Mouse (Mus musculus): ENCODE measurements around the gene Qrich2. TPM values are rescaled to one million over a fixed set of nuclear protein-coding genes. Genes with fewer than 3 reads are reported as not detected.
"Not testable (repeated sequence)": the region's sequence is repeated elsewhere in the genome, so short reads cannot be mapped to it uniquely, and the experiment has no call there.

Qrich2 gene
- polyA plus RNA-seq, 1 experiment from 2014 or later = not detected

GRCm38 (mm10) chr11:116493191-116493590 lies 27.1 kb upstream of the Qrich2 start:
- Histone ChIP-seq H3K4me1 (replicated peaks; ENCODE audit: control insufficient read depth, insufficient read depth, low read length) (peaks cover 13% of the 10 kb centered on the region), H3K9me3 (ENCODE audit: control insufficient read depth, low read length) (peaks cover 3% of the 10 kb centered on the region; the same call in 1 of the 2 replicates), H3K9ac (ENCODE audit: low read depth, low read length) (no peak overlapping the region), H3K27ac (ENCODE audit: low read depth, low read length) (no peak overlapping the region), H3K4me3 (ENCODE audit: low read depth, low read length) (no peak overlapping the region), H3K27me3 (replicated peaks; ENCODE audit: control insufficient read depth, insufficient read depth, low read length) (no peaks in the 10 kb centered on the region), H3K4me2 (no peak overlapping the region), H3K36me3 (ENCODE audit: control insufficient read depth, insufficient read depth, low read length) (peaks cover 4% of the 10 kb centered on the region; the same call in 1 of the 2 replicates)
- DNase-seq (ENCODE audit: low spot score) = no peak
- 64% methylated on average over 5 of the region's 5 CpGs for WGBS
- ATAC-seq (replicated peaks; ENCODE audit: low FRiP score) = no peak

DNA sequence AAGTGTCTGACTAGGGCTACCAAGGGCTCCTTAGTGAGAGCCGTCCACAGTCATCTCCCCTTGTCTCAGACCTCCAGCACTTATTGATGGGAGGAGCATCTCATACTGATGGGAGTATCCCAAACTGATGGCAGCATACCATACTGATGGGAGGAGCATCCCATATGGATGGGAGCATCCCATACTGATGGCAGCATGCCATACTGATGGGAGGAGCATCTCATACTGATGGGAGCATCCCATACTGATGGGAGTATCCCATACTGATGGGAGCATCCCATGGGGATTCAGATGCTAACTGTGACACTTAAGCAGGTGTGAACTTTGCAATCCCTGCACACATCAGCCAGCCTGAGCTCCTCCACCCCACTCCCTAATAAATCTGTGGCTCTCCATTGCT lies 26.5 kb upstream of the Qrich2 start:
- peaks cover 13% of the 10 kb centered on the region for H3K4me1 ChIP-seq (replicated peaks; ENCODE audit: control insufficient read depth, insufficient read depth, low read length)
- H3K36me3 ChIP-seq (ENCODE audit: control insufficient read depth, insufficient read depth, low read length); DNase-seq (ENCODE audit: low spot score); H3K9ac ChIP-seq (ENCODE audit: low read depth, low read length); H3K9me3 ChIP-seq (ENCODE audit: control insufficient read depth, low read length); H3K4me2 ChIP-seq; ATAC-seq (replicated peaks; ENCODE audit: low FRiP score); H3K27ac ChIP-seq (ENCODE audit: low read depth, low read length); H3K4me3 ChIP-seq (ENCODE audit: low read depth, low read length); H3K27me3 ChIP-seq (replicated peaks; ENCODE audit: control insufficient read depth, insufficient read depth, low read length): not testable (repeated sequence)
- whole genome bisulfite sequencing = 71% methylated on average over 1 of the region's 1 CpGs

DNA sequence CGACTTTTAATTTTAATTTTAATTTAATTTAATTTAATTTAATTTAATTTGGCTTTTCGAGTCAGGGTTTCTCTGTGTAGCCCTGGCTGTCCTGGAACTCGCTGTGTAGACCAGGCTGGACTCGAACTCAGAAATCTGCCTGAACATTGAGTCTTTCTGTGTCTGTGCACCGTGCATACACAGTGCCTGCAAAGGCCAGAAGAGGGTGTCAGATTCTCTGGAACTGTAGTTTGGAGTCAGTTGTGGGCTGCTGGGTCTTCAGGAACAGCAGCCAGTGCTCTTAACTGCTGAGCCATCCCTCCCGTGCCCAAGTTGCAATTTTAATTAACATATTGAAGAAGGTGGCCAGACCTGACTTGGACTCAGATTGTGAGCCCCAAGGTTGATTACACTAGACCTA lies 25.3 kb upstream of the Qrich2 start:
- H3K4me1 ChIP-seq (replicated peaks; ENCODE audit: control insufficient read depth, insufficient read depth, low read length) = peaks cover 13% of the 10 kb centered on the region
- no peaks in the 10 kb centered on the region for H3K27me3 ChIP-seq (replicated peaks; ENCODE audit: control insufficient read depth, insufficient read depth, low read length)
- ATAC-seq (replicated peaks; ENCODE audit: low FRiP score) = no peak
- no peak for DNase-seq (ENCODE audit: low spot score)
- peaks cover 12% of the 10 kb centered on the region; the same call in 1 of the 2 replicates for H3K36me3 ChIP-seq (ENCODE audit: control insufficient read depth, insufficient read depth, low read length)
- no peak overlapping the region for H3K9ac ChIP-seq (ENCODE audit: low read depth, low read length)
- peaks cover 3% of the 10 kb centered on the region; the same call in 1 of the 2 replicates for H3K9me3 ChIP-seq (ENCODE audit: control insufficient read depth, low read length)
- 67% methylated on average over 6 of the region's 6 CpGs for WGBS
- H3K4me2 ChIP-seq = peak overlapping the region; percentile 64
- H3K27ac ChIP-seq (ENCODE audit: low read depth, low read length) = no peak overlapping the region
- H3K4me3 ChIP-seq (ENCODE audit: low read depth, low read length) = no peak overlapping the region

- Histone ChIP-seq H3K36me3 (ENCODE audit: control insufficient read depth, insufficient read depth, low read length) (peaks cover 19% of the 10 kb centered on the region; the same call in 1 of the 2 replicates), H3K9ac (ENCODE audit: low read depth, low read length) (peak overlapping the region; percentile 93), H3K27ac (ENCODE audit: low read depth, low read length) (peak overlapping the region; percentile 82), H3K9me3 (ENCODE audit: control insufficient read depth, low read length) (peaks cover 3% of the 10 kb centered on the region; the same call in 1 of the 2 replicates), H3K4me1 (replicated peaks; ENCODE audit: control insufficient read depth, insufficient read depth, low read length) (peaks cover 13% of the 10 kb centered on the region), H3K4me2 (peak overlapping the region; percentile 64), H3K4me3 (ENCODE audit: low read depth, low read length) (peak overlapping the region; percentile 98), H3K27me3 (replicated peaks; ENCODE audit: control insufficient read depth, insufficient read depth, low read length) (no peaks in the 10 kb centered on the region)
- WGBS = under 1% methylated on average over 57 of the region's 62 CpGs
- peak; percentile 90 for ATAC-seq (replicated peaks; ENCODE audit: low FRiP score)
- DNase-seq (ENCODE audit: low spot score) = peak; percentile 96
Observed at GRCm38 (mm10) chr11:116490232-116491107, 24.4 kb upstream of the Qrich2 start.

GRCm38 (mm10) chr11:116489771-116490231 lies 23.8 kb upstream of the Qrich2 start:
- under 1% methylated on average over 39 of the region's 39 CpGs for WGBS

DNA sequence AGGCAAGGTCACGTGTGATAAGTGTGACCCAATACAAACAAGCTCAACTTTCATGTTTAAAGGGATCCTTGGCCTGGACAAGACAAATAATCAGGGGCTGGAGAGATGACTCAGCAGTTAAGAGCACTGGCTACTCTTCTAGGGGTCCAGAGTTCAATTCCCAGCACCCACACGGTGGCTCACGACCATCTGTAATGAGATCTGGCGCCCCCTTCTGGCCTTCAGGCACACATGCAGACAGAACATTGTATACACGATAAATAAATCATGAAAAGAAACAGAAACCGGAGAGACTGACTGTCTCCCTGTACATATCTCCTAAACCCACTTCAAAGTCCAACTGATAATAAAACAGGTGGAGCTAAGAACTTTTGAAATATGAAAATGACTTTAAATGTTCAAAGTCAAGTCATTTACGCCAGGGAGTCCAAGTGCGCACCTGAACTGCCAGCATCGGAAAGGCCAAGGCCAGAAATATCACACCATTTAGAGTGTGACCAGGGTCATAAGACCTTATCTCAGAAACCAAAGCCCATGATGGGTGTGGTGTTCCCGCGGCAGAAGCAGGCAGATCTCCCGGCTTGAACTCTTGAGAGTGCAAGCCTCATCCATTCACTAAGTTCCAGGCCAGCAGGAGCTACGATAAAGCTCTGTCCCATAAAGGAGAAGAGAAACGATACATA lies 22.8 kb upstream of the Qrich2 start:
- Histone ChIP-seq H3K36me3 (ENCODE audit: control insufficient read depth, insufficient read depth, low read length) (peaks cover 34% of the 10 kb centered on the region), H3K4me2 (peak overlapping the region; percentile 64), H3K27ac (ENCODE audit: low read depth, low read length) (no peak overlapping the region), H3K27me3 (replicated peaks; ENCODE audit: control insufficient read depth, insufficient read depth, low read length) (no peaks in the 10 kb centered on the region), H3K9ac (ENCODE audit: low read depth, low read length) (no peak overlapping the region), H3K9me3 (ENCODE audit: control insufficient read depth, low read length) (peaks cover 3% of the 10 kb centered on the region; the same call in 1 of the 2 replicates), H3K4me1 (replicated peaks; ENCODE audit: control insufficient read depth, insufficient read depth, low read length) (peaks cover 8% of the 10 kb centered on the region), H3K4me3 (ENCODE audit: low read depth, low read length) (peak overlapping the region; percentile 98)
- DNase-seq (ENCODE audit: low spot score) = no peak
- 66% methylated on average over 14 of the region's 14 CpGs for WGBS
- ATAC-seq (replicated peaks; ENCODE audit: low FRiP score) = no peak

More at GRCm38 (mm10) chr11:116489771-116490231, 23.8 kb upstream of the Qrich2 start:
- Histone ChIP-seq H3K4me2 (peak overlapping the region; percentile 64), H3K27me3 (replicated peaks; ENCODE audit: control insufficient read depth, insufficient read depth, low read length) (no peaks in the 10 kb centered on the region), H3K9ac (ENCODE audit: low read depth, low read length) (peak overlapping the region; percentile 93), H3K4me3 (ENCODE audit: low read depth, low read length) (peak overlapping the region; percentile 98), H3K27ac (ENCODE audit: low read depth, low read length) (peak overlapping the region; percentile 82), H3K4me1 (replicated peaks; ENCODE audit: control insufficient read depth, insufficient read depth, low read length) (peaks cover 10% of the 10 kb centered on the region), H3K36me3 (ENCODE audit: control insufficient read depth, insufficient read depth, low read length) (peaks cover 24% of the 10 kb centered on the region), H3K9me3 (ENCODE audit: control insufficient read depth, low read length) (peaks cover 3% of the 10 kb centered on the region; the same call in 1 of the 2 replicates)
- ATAC-seq (replicated peaks; ENCODE audit: low FRiP score) (peak; percentile 37), DNase-seq (ENCODE audit: low spot score) (peak; percentile 76)

DNA sequence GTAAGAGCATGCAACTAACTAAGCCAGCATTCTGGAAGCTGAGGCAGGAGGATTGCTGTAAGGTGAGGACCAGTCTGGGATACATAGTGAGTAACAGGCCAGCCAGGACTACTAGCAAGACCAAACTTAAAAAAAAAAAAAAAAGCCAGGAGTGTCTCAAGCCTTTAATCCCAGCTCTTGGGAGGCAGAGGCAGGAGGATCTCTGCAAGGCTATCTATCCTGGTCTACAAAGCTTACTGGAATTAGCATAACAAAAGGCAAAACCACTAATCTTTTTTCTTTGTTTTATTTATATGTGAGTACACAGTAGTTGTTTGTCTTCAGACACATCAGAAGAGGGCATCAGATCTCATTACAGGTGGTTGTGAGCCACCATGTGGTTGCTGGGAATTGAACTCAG lies 22.2 kb upstream of the Qrich2 start:
- Histone ChIP-seq H3K4me2 (no peak overlapping the region), H3K36me3 (ENCODE audit: control insufficient read depth, insufficient read depth, low read length) (peaks cover 34% of the 10 kb centered on the region), H3K4me3 (ENCODE audit: low read depth, low read length) (no peak overlapping the region), H3K9me3 (ENCODE audit: control insufficient read depth, low read length) (peaks cover 3% of the 10 kb centered on the region; the same call in 1 of the 2 replicates), H3K27me3 (replicated peaks; ENCODE audit: control insufficient read depth, insufficient read depth, low read length) (no peaks in the 10 kb centered on the region), H3K27ac (ENCODE audit: low read depth, low read length) (no peak overlapping the region), H3K9ac (ENCODE audit: low read depth, low read length) (no peak overlapping the region), H3K4me1 (replicated peaks; ENCODE audit: control insufficient read depth, insufficient read depth, low read length) (peaks cover 8% of the 10 kb centered on the region)
- DNase-seq (ENCODE audit: low spot score) (no peak), ATAC-seq (replicated peaks; ENCODE audit: low FRiP score) (no peak)

- Histone ChIP-seq H3K9me3 (ENCODE audit: control insufficient read depth, low read length) (peaks cover 3% of the 10 kb centered on the region; the same call in 1 of the 2 replicates), H3K4me1 (replicated peaks; ENCODE audit: control insufficient read depth, insufficient read depth, low read length) (peaks cover 5% of the 10 kb centered on the region), H3K27me3 (replicated peaks; ENCODE audit: control insufficient read depth, insufficient read depth, low read length) (no peaks in the 10 kb centered on the region), H3K27ac (ENCODE audit: low read depth, low read length) (no peak overlapping the region), H3K36me3 (ENCODE audit: control insufficient read depth, insufficient read depth, low read length) (peaks cover 64% of the 10 kb centered on the region), H3K4me3 (ENCODE audit: low read depth, low read length) (no peak overlapping the region), H3K9ac (ENCODE audit: low read depth, low read length) (no peak overlapping the region), H3K4me2 (no peak overlapping the region)
- no peak for ATAC-seq (replicated peaks; ENCODE audit: low FRiP score)
- 85% methylated on average over 8 of the region's 8 CpGs for WGBS
- no peak for DNase-seq (ENCODE audit: low spot score)
Observed at GRCm38 (mm10) chr11:116484261-116484660, 18.2 kb upstream of the Qrich2 start.

Measured in liver, embryonic 11.5 days (tissue).